Mouse (Mus musculus) spleen, postnatal 14 days (tissue): ENCODE measurements at regions not wholly inside any gene's neighbourhood (a gene's known extent, or its start where the extent isn't known, plus 50 kb on each side); places are given as distances from the start of the nearest gene placed in this dataset.

Source experiments
- DNase-seq, 2 experiments: peaks; one replicate each; pipeline ENCODE4 v3.0.0; 2021 to 2022; ENCODE audit warnings: low spot score in 2 of 2

GRCm38 (mm10) chr12:92152922-92153235, 303.9 kb upstream of the Sel1l start:
- no peak for DNase-seq

GRCm38 (mm10) chr12:92152043-92152921, 303.3 kb upstream of the Sel1l start:
- no peak for DNase-seq

GRCm38 (mm10) chr12:92137539-92137938, 288.6 kb upstream of the Sel1l start:
- no peak for DNase-seq

- no peak for DNase-seq
Measured at GRCm38 (mm10) chr12:92127648-92128047, 278.7 kb upstream of the Sel1l start.

- no peak for DNase-seq
Measured at GRCm38 (mm10) chr12:92120164-92120815, 271.3 kb upstream of the Sel1l start.

GRCm38 (mm10) chr12:92109615-92110014, 260.7 kb upstream of the Sel1l start:
- DNase-seq, result no peak

- DNase-seq, result no peak
Measured at GRCm38 (mm10) chr12:92100080-92100479, 251.1 kb upstream of the Sel1l start.

- no peak for DNase-seq
Measured at GRCm38 (mm10) chr12:92092794-92093365, 243.9 kb upstream of the Sel1l start.

GRCm38 (mm10) chr12:92073209-92073608, 224.3 kb upstream of the Sel1l start:
- no peak for DNase-seq

- DNase-seq, result no peak
Measured at GRCm38 (mm10) chr12:92062731-92063130, 213.8 kb upstream of the Sel1l start.

GRCm38 (mm10) chr12:92040481-92040880, 191.5 kb upstream of the Sel1l start:
- DNase-seq, result no peak

GRCm38 (mm10) chr12:92029192-92029591, 180.2 kb upstream of the Sel1l start:
- no peak for DNase-seq

GRCm38 (mm10) chr12:92028354-92028753, 179.4 kb upstream of the Sel1l start:
- DNase-seq, result no peak

GRCm38 (mm10) chr12:92024461-92025218, 175.7 kb upstream of the Sel1l start:
- DNase-seq, result no peak

- no peak for DNase-seq
Measured at GRCm38 (mm10) chr12:92019593-92020224, 170.8 kb upstream of the Sel1l start.

- no peak for DNase-seq
Measured at GRCm38 (mm10) chr12:92015373-92015772, 166.4 kb upstream of the Sel1l start.

- no peak for DNase-seq
Measured at GRCm38 (mm10) chr12:92013979-92014378, 165.0 kb upstream of the Sel1l start.

- no peak for DNase-seq
Measured at GRCm38 (mm10) chr12:92013244-92013643, 164.3 kb upstream of the Sel1l start.

- no peak for DNase-seq
Measured at GRCm38 (mm10) chr12:92004391-92005094, 155.6 kb upstream of the Sel1l start.

- DNase-seq, result no peak
Measured at GRCm38 (mm10) chr12:91999031-91999430, 150.1 kb upstream of the Sel1l start.

GRCm38 (mm10) chr12:91997404-91997803, 148.4 kb upstream of the Sel1l start:
- no peak for DNase-seq
